Mouse (Mus musculus) erythroblast, embryonic 14.5 days (primary cell): ENCODE data around the gene Slc25a54. TPM values are rescaled to one million over a fixed set of nuclear protein-coding genes. Genes with fewer than 3 reads are reported as not detected.

ENCODE experiments used
- H3K27me3 ChIP-seq: 2 replicates; pipeline ENCODE4 v1.6.1; 2012; ENCODE audit warnings: inconsistent platforms; ENCODE audit not compliant: control insufficient read depth
- H3K36me3 ChIP-seq: 2 replicates; pipeline ENCODE4 v1.6.1; 2012; ENCODE audit warnings: mild to moderate bottlenecking, inconsistent platforms; ENCODE audit not compliant: control insufficient read depth
- H3K4me1 ChIP-seq: 2 replicates; pipeline ENCODE4 v1.6.1; 2012; ENCODE audit warnings: inconsistent platforms; ENCODE audit not compliant: control insufficient read depth
- H3K4me3 ChIP-seq: replicated peaks from 2 replicates; pipeline ENCODE3; 2012; ENCODE audit warnings: moderate library complexity, mild to moderate bottlenecking, inconsistent platforms
- H3K9me3 ChIP-seq: 2 replicates; pipeline ENCODE4 v1.6.1; 2012; ENCODE audit warnings: low read length, inconsistent platforms, mixed read lengths; ENCODE audit not compliant: control insufficient read depth
- GATA1 ChIP-seq: IDR thresholded peaks from 2 replicates; pipeline ENCODE4 v1.6.1; 2012; ENCODE audit warnings: low read length, inconsistent platforms, mixed read lengths
- TAL1 ChIP-seq: IDR thresholded peaks from 3 replicates; pipeline ENCODE4 v1.6.1; 2012; ENCODE audit warnings: low read length, inconsistent platforms, mixed read lengths
- polyA plus RNA-seq: library from polyadenylated mRNA; stranded (reverse); fragments of >175 nt; gene quantifications from 2 replicates; pipeline ENCODE4 v1.2.3, GENCODE M21; 2012

Gene Slc25a54
- polyA plus RNA-seq, 1 experiment, result not detected

DNA sequence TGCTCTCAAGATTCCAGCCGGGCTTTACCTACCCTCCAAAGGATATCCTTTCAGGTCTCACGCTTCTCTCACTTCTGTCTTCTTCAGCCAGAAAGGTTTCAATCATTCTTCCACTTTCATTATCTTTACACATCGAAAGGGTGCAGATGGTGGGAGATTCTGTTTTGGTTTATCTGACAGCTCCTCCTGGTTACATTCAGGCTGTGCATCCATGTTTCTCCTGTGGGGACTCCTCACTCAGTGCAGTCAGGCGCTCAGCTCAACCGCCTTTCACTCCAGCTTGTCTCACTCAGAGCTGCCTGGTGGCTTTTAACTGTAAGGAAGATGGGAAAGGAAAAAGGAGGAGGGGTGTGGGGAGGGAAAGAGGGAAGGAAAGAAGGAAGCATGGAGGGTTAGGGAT is 39.7 kb downstream of the Slc25a54 start:
- no peak for TF ChIP-seq GATA1
- peaks cover 6% of the 10 kb centered on the region for H3K4me1 ChIP-seq
- H3K27me3 ChIP-seq, result peaks cover 3% of the 10 kb centered on the region; the same call in 1 of the 2 replicates
- no peaks in the 10 kb centered on the region for H3K9me3 ChIP-seq
- H3K36me3 ChIP-seq, result no peaks in the 10 kb centered on the region
- H3K4me3 ChIP-seq, result no peak overlapping the region

DNA sequence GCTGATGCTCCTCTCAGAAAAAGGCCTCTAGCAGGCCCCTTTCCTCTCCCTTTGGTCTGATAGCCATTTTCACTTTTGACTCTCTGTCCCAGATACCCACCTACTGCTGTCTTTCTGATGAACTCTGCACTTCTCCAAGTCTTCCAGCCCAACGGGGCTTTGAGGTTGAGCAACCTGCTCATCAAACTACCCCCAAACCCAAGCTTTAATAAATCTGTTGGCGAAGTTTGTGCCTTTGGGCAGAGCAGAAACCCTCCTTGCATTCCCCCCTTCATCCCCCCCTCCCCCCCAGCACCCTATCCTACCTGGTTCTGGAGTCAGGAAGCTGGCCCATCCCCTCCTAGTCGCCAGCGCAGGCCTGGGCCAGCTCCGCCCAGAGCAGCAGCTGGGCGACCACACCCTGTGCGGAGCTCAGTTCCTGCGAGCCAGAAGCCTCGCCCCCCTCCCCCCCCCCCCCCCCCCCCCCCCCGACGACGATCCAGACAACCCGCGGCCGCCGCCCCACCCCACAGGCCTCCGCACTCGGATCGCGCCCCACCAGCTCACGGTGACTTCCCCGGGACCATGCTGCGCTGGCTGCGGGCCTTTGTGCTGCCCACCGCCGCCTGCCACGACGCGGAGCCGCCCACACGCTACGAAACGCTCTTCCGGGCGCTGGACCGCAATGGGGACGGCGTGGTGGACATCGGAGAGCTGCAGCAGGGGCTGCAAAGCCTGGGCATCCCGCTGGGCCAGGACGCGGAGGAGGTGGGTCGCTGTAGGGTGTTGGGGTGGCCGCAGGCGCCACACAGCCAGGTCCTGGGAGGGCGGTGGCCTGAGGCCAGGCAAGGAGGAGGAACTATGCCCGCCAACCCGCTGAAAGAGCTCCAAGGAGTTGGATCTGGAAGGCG is 42.6 kb downstream of the Slc25a54 start, which contains the start of gene Slc25a24:
Slc25a24 (plus strand) TSS at position 509 of the 890 bp plus-strand sequence.
- no peak for TF ChIP-seq TAL1
- TF ChIP-seq GATA1, result no peak
- peaks cover 3% of the 10 kb centered on the region; the same call in 1 of the 2 replicates for H3K27me3 ChIP-seq
- H3K36me3 ChIP-seq, result no peaks in the 10 kb centered on the region
- H3K4me1 ChIP-seq, result peaks cover 6% of the 10 kb centered on the region
- H3K4me3 ChIP-seq, result peak within 1 kb of the TSS; percentile 66
- H3K9me3 ChIP-seq, result no peaks in the 10 kb centered on the region

DNA sequence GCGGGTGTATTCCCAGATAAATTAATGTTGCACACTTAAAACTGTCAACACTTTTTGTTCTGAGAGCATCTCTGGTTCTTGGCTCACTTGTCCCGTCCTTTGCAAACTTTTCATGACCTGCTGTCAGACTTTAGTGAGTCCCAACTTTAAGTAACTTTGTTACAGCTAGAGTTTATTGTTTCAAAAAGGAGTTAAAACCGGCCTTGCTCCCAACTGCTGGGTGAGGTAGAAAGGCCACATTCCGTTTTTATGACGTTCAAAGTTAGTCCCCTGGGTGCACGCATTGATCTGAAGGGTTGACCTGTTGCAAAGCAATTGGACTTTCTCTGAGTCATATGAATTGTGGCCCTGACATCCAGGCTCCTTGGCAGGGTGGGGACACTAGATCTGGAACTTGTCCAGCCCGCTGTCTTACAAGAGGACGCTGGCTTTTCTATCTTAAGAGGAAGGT is 43.3 kb downstream of the Slc25a54 start:
- H3K27me3 ChIP-seq, result peaks cover 3% of the 10 kb centered on the region; the same call in 1 of the 2 replicates
- H3K36me3 ChIP-seq, result no peaks in the 10 kb centered on the region
- no peaks in the 10 kb centered on the region for H3K9me3 ChIP-seq
- H3K4me3 ChIP-seq, result peak overlapping the region; percentile 66
- TF ChIP-seq TAL1 (no peak), GATA1 (no peak)
- peaks cover 6% of the 10 kb centered on the region for H3K4me1 ChIP-seq

DNA sequence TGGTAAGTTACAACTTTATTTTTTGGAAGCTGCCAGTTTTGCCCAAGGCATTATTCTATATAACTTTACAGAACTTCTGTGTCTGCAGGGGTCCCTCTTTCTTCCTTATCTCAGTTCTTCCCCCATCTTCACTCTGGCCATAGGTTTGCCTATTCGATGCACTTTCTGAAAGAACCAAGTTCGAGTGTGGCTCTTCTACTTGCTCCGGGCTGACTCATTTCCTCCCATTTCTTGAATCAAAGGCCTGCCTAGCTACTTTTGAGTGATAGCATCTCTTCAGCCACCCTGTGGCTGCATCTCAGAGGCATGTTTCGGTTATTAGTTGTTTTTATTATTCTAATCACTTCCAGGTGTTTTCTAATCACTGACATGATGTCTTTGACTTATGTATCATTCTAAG is 43.8 kb downstream of the Slc25a54 start:
- TF ChIP-seq TAL1 (no peak), GATA1 (no peak)
- H3K36me3 ChIP-seq, result no peaks in the 10 kb centered on the region
- peaks cover 3% of the 10 kb centered on the region; the same call in 1 of the 2 replicates for H3K27me3 ChIP-seq
- no peaks in the 10 kb centered on the region for H3K9me3 ChIP-seq
- peaks cover 6% of the 10 kb centered on the region for H3K4me1 ChIP-seq
- H3K4me3 ChIP-seq, result peak overlapping the region; percentile 66

DNA sequence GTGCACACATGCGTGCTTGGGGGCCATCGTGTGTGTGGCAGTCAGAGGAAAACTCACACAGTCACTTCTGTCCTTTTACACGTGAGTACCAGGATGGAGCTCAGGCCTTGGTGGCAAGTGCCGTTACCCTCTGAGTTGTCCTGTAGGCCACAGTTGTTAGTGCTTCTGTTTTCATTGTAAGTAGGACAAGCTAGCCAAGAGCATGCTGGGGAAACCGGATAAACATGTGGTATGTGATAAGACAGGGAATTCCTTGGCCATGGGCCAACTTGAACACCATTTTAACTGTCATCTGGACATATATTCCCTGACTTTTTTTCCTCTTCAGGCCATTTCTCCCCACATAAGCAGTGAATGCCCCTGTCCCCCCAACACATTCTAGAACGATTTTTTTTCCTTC is 45.3 kb downstream of the Slc25a54 start:
- Histone ChIP-seq H3K36me3 (no peaks in the 10 kb centered on the region), H3K27me3 (peaks cover 3% of the 10 kb centered on the region; the same call in 1 of the 2 replicates), H3K4me1 (peaks cover 6% of the 10 kb centered on the region), H3K9me3 (no peaks in the 10 kb centered on the region), H3K4me3 (no peak overlapping the region)
- no peak for TF ChIP-seq GATA1
- TF ChIP-seq TAL1, result no peak

DNA sequence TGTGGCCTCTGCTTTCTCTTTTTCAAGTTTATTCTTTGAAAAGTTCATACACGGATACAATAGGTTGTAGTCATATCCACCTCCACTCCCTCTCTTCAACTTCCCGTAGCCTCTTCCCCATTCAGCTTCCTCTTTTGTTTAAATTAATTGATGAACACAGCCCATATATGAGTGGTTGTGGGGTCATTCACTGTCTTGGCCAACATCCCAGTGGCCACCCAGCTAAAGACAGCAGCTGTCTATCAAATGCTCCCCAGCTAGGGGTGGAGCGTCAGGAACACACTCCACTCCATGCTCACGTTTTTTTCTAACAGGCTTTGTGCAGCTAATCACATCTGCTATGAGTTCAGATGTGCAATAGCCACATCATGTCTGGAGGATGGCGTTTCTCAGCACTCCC is 49.5 kb downstream of the Slc25a54 start:
- H3K4me1 ChIP-seq, result no peaks in the 10 kb centered on the region
- H3K4me3 ChIP-seq, result no peak overlapping the region
- TF ChIP-seq GATA1 (no peak), TAL1 (no peak)
- no peaks in the 10 kb centered on the region for H3K27me3 ChIP-seq
- no peaks in the 10 kb centered on the region for H3K36me3 ChIP-seq
- H3K9me3 ChIP-seq, result no peaks in the 10 kb centered on the region

DNA sequence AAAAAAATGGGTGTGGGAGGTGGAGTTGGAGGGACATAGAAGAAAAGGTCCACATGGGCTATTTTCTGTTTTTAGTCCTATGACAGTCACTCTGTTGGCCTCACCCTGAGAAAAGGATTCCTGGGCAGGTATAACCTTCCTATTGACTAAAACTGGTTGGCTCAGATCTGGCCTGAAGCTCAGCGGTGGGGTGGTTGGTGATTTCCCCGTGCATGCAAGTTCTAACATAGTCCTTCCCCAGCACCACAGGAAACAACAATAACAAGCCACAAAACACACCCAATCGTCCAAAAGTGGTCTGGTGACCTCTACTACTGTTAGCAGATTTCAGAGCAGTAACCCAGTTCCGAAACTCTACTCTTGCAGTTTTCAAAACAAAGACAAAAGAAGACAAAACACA is 52.7 kb downstream of the Slc25a54 start:
- no peak overlapping the region for H3K4me3 ChIP-seq
- no peaks in the 10 kb centered on the region for H3K36me3 ChIP-seq
- H3K27me3 ChIP-seq, result no peaks in the 10 kb centered on the region
- H3K4me1 ChIP-seq, result no peaks in the 10 kb centered on the region
- no peaks in the 10 kb centered on the region for H3K9me3 ChIP-seq
- no peak for TF ChIP-seq GATA1
- no peak for TF ChIP-seq TAL1

DNA sequence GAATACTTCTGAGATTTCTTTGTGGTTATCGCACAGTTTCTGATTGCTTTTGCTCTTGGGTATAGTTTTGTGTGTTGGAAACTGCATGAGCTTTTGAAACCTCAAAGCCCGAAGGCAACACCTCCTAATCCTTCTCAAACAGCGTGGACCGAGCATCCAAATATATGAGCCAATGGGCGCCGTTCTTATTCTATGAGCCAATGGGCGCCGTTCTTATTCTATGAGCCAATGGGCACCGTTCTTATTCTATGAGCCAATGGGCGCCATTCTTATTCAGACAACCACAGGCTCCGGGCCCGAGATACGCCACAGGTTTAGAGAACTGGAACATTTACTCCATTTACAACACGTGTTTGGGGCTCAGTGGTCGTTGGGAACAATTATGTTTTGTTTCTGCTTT is 53.8 kb downstream of the Slc25a54 start:
- no peak overlapping the region for H3K4me3 ChIP-seq
- no peaks in the 10 kb centered on the region for H3K27me3 ChIP-seq
- no peaks in the 10 kb centered on the region for H3K9me3 ChIP-seq
- no peaks in the 10 kb centered on the region for H3K36me3 ChIP-seq
- H3K4me1 ChIP-seq, result no peaks in the 10 kb centered on the region
- TF ChIP-seq TAL1 (no peak), GATA1 (no peak)

DNA sequence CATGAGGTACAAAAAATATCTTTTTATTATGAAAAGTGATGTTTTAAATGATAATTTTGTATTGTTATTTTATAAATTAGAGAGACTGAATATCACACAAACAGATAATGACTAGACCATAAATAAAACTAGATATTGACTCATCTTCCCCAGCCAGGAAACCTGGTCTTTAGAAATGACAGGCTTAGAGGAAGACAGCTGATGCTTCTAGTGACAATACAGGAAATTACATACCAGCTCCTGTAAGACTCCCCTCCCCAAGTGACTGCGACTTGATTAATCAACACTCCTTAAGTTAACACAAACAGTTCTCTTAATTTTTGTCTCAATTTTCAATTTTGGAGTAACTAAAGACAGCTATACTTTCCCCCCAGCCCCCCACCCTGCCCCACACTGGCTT is 55.1 kb downstream of the Slc25a54 start:
- TF ChIP-seq TAL1 (no peak), GATA1 (no peak)
- Histone ChIP-seq H3K9me3 (no peaks in the 10 kb centered on the region), H3K27me3 (no peaks in the 10 kb centered on the region), H3K4me1 (no peaks in the 10 kb centered on the region), H3K4me3 (no peak overlapping the region), H3K36me3 (no peaks in the 10 kb centered on the region)
